Mouse (Mus musculus) thymus, adult 2 months (tissue): ENCODE data around the gene Asic3. TPM values are rescaled to one million over a fixed set of nuclear protein-coding genes. Genes with fewer than 3 reads are reported as not detected.

Experiments
- DNase-seq: peaks from one replicate; pipeline ENCODE4 v3.0.0; 2021
- H3K27ac ChIP-seq: fragments of 200-500 bp; 2 replicates; pipeline ENCODE4 v1.5.1; 2012; ENCODE audit warnings: low read length, control low read depth; ENCODE audit not compliant: control insufficient read depth, insufficient read depth
- H3K27me3 ChIP-seq: fragments of 200-500 bp; 2 replicates; pipeline ENCODE4 v1.6.1; 2012; ENCODE audit warnings: mild to moderate bottlenecking, low read length, moderate library complexity, mixed read lengths; ENCODE audit not compliant: control insufficient read depth, insufficient read depth
- H3K36me3 ChIP-seq: fragments of 200-500 bp; 2 replicates; pipeline ENCODE4 v1.6.1; 2012; ENCODE audit warnings: mild to moderate bottlenecking, low read length, moderate library complexity; ENCODE audit not compliant: control insufficient read depth, insufficient read depth
- H3K4me1 ChIP-seq: fragments of 200-500 bp; replicated peaks from 2 replicates; pipeline ENCODE4 v1.6.1; 2012; ENCODE audit warnings: low read length; ENCODE audit not compliant: control insufficient read depth, insufficient read depth
- H3K4me3 ChIP-seq: fragments of 200-500 bp; 2 replicates; pipeline ENCODE4 v1.5.1; 2012; ENCODE audit warnings: mild to moderate bottlenecking, low read length, control low read depth, moderate library complexity; ENCODE audit not compliant: control insufficient read depth, insufficient read depth
- CTCF ChIP-seq: fragments of 200-500 bp; IDR thresholded peaks from 2 replicates; pipeline ENCODE4 v1.5.1; 2012; ENCODE audit warnings: mild to moderate bottlenecking, control low read depth, low read length, moderate library complexity, borderline replicate concordance; ENCODE audit not compliant: control insufficient read depth, poor library complexity, insufficient read depth; ENCODE audit errors: extremely low read depth
- POLR2A ChIP-seq: fragments of 200-500 bp; IDR thresholded peaks from 2 replicates; pipeline ENCODE4 v1.6.1; 2012; ENCODE audit warnings: mild to moderate bottlenecking, low read length, control low read depth, moderate library complexity; ENCODE audit not compliant: control insufficient read depth, poor library complexity, insufficient read depth; ENCODE audit errors: extremely low read depth
- WGBS: fragments of 180-500 bp; shearing (Covaris S2); methylation state at CpG from one replicate; pipeline ENCODE4 v1.1.7; 2018; 5-methylcytosine and 5-hydroxymethylcytosine counted together
- polyA plus RNA-seq: library from polyadenylated mRNA; depleted of rRNA; stranded (reverse); fragments of >200 nt; gene quantifications from 2 replicates; pipeline ENCODE4 v1.2.3, GENCODE M21; 2012

Asic3 gene
- polyA plus RNA-seq, 1 experiment = 2.1 TPM

- no peaks in the 10 kb centered on the region for H3K36me3 ChIP-seq
- peaks cover 45% of the 10 kb centered on the region for H3K4me1 ChIP-seq
- H3K27me3 ChIP-seq = no peaks in the 10 kb centered on the region
- DNase-seq = peak; percentile 40
- no peak for TF ChIP-seq POLR2A
- no peak for TF ChIP-seq CTCF
- no peak overlapping the region for H3K27ac ChIP-seq
- WGBS = 3% methylated on average over 73 of the region's 73 CpGs
- H3K4me3 ChIP-seq = peak overlapping the region; percentile 61
Observed at GRCm38 (mm10) chr5:24387264-24388241, 25.6 kb upstream of the Asic3 start.

- DNase-seq = no peak
- Histone ChIP-seq H3K4me3 (peak overlapping the region; percentile 61), H3K27me3 (no peaks in the 10 kb centered on the region), H3K36me3 (no peaks in the 10 kb centered on the region), H3K4me1 (peaks cover 40% of the 10 kb centered on the region), H3K27ac (no peak overlapping the region)
- TF ChIP-seq POLR2A = no peak
- no peak for TF ChIP-seq CTCF
- WGBS = 30% methylated on average over 26 of the region's 26 CpGs
Observed at GRCm38 (mm10) chr5:24388246-24388915, 24.8 kb upstream of the Asic3 start.

GRCm38 (mm10) chr5:24389011-24389657 lies 24.1 kb upstream of the Asic3 start:
- H3K27me3 ChIP-seq = no peaks in the 10 kb centered on the region
- peaks cover 34% of the 10 kb centered on the region for H3K4me1 ChIP-seq
- TF ChIP-seq CTCF (no peak), POLR2A (no peak)
- 52% methylated on average over 7 of the region's 7 CpGs for WGBS
- DNase-seq = peak; percentile 36
- no peaks in the 10 kb centered on the region for H3K36me3 ChIP-seq
- no peak overlapping the region for H3K4me3 ChIP-seq
- no peak overlapping the region for H3K27ac ChIP-seq

GRCm38 (mm10) chr5:24389658-24390020 lies 23.6 kb upstream of the Asic3 start:
- no peak for TF ChIP-seq CTCF
- no peak for TF ChIP-seq POLR2A
- Histone ChIP-seq H3K36me3 (no peaks in the 10 kb centered on the region), H3K4me1 (peaks cover 29% of the 10 kb centered on the region), H3K4me3 (no peak overlapping the region), H3K27me3 (no peaks in the 10 kb centered on the region), H3K27ac (no peak overlapping the region)
- 89% methylated on average over 4 of the region's 4 CpGs for WGBS
- no peak for DNase-seq

GRCm38 (mm10) chr5:24391864-24392263 lies 21.3 kb upstream of the Asic3 start, which contains the start of gene Atg9b:
Atg9b (minus strand) TSS chr5:24392143.
- no peaks in the 10 kb centered on the region for H3K36me3 ChIP-seq
- H3K27me3 ChIP-seq = no peaks in the 10 kb centered on the region
- H3K4me3 ChIP-seq = no peak within 1 kb of the TSS
- no peak within 1 kb of the TSS for H3K27ac ChIP-seq
- peaks cover 28% of the 10 kb centered on the region for H3K4me1 ChIP-seq
- 97% methylated on average over 7 of the region's 7 CpGs for WGBS
- no peak for TF ChIP-seq POLR2A
- no peak for TF ChIP-seq CTCF
- DNase-seq = no peak

- TF ChIP-seq POLR2A (no peak), CTCF (no peak)
- H3K27ac ChIP-seq = no peak overlapping the region
- no peaks in the 10 kb centered on the region for H3K36me3 ChIP-seq
- 90% methylated on average over 7 of the region's 7 CpGs for WGBS
- H3K4me3 ChIP-seq = no peak overlapping the region
- H3K4me1 ChIP-seq = peaks cover 20% of the 10 kb centered on the region
- no peaks in the 10 kb centered on the region for H3K27me3 ChIP-seq
- DNase-seq = no peak
Observed at GRCm38 (mm10) chr5:24392724-24393123, 20.5 kb upstream of the Asic3 start.
